Mouse (Mus musculus) forebrain, embryonic 14.5 days (tissue): ENCODE measurements around the gene Olfr292. TPM values are rescaled to one million over a fixed set of nuclear protein-coding genes. Genes with fewer than 3 reads are reported as not detected.

Source experiments
- ATAC-seq: fragments of 200-750 bp; cut with Nextera tagmentation; 2 replicates; pipeline ENCODE4 v1.8.0; 2017; ENCODE audit warnings: mild to moderate bottlenecking, moderate library complexity
- DNase-seq: peaks from one replicate; pipeline ENCODE4 v3.0.0-alpha.2; 2015; ENCODE audit warnings: low spot score
- H3K27ac ChIP-seq: fragments of 300-500 bp; sonication (generic); 2 replicates; pipeline ENCODE4 v1.5.1; 2014; ENCODE audit warnings: low read depth, mild to moderate bottlenecking, control low read depth, low read length, moderate library complexity
- H3K27me3 ChIP-seq: fragments of 300-500 bp; sonication (generic); replicated peaks from 2 replicates; pipeline ENCODE4 v1.6.1; 2014; ENCODE audit warnings: low read length, control low read depth, mixed read lengths; ENCODE audit not compliant: control insufficient read depth, insufficient read depth
- H3K36me3 ChIP-seq: fragments of 300-500 bp; sonication (generic); 2 replicates; pipeline ENCODE4 v1.6.1; 2014; ENCODE audit warnings: low read length, control low read depth; ENCODE audit not compliant: control insufficient read depth, insufficient read depth
- H3K4me1 ChIP-seq: fragments of 300-500 bp; sonication (generic); 2 replicates; pipeline ENCODE4 v1.6.1; 2014; ENCODE audit warnings: antibody characterized with exemption, low read length, control low read depth; ENCODE audit not compliant: control insufficient read depth, insufficient read depth
- H3K4me2 ChIP-seq: fragments of 300-500 bp; sonication (generic); 2 replicates; pipeline ENCODE4 v1.6.1; 2014; ENCODE audit warnings: mild to moderate bottlenecking, control low read depth, low read length
- H3K4me3 ChIP-seq: fragments of 300-500 bp; sonication (generic); 2 replicates; pipeline ENCODE4 v1.5.1; 2014; ENCODE audit warnings: low read depth, low read length, control low read depth
- H3K9ac ChIP-seq: fragments of 300-500 bp; sonication (generic); 2 replicates; pipeline ENCODE4 v1.6.1; 2014; ENCODE audit warnings: mild to moderate bottlenecking, low read length, control low read depth, moderate library complexity
- H3K9me3 ChIP-seq: fragments of 300-500 bp; sonication (generic); replicated peaks from 2 replicates; pipeline ENCODE4 v1.6.1; 2016; ENCODE audit warnings: low read length, control low read depth, mixed read lengths; ENCODE audit not compliant: control insufficient read depth
- WGBS: fragments of 180-500 bp; shearing (Covaris S2); extraction: QIAGEN DNeasy Blood & Tissue Kit; methylation state at CpG from one replicate; pipeline ENCODE4 v1.1.7; 2014; 5-methylcytosine and 5-hydroxymethylcytosine counted together
- polyA plus RNA-seq: library from polyadenylated mRNA; unstranded; fragments of >200 nt; fragmentation: Nextera tagmentation; extraction: Ambion mirVana; gene quantifications from 2 replicates; pipeline ENCODE4 v1.2.1, GENCODE M21; 2014

The Olfr292 gene
- polyA plus RNA-seq, result not detected in 2 replicates

DNA sequence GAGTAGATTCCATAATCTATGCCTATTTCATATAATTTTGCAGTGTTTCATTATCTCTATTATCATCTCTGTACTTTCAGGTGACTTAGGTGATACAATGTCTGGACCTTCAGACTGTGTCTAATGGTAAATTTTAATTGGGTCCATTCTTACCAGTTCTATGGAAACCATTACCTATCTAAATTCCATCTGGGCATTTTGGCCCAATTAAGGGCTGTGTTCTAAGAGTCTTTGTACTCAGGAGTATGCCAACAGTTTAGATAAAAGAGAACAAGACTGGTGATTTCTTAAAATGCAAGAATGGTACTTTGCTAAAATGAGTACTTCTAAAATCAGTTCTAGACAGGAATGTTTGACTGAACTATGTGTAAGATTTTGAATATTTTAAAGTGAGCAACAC lies at the start of gene Olfr292:
Olfr292 (plus strand) TSS at position 301 of the 400 bp plus-strand sequence.
- Histone ChIP-seq H3K9me3 (no peaks in the 10 kb centered on the region), H3K27me3 (no peaks in the 10 kb centered on the region), H3K4me2 (no peak within 1 kb of the TSS), H3K9ac (no peak within 1 kb of the TSS), H3K4me1 (no peaks in the 10 kb centered on the region), H3K27ac (no peak within 1 kb of the TSS), H3K4me3 (no peak within 1 kb of the TSS), H3K36me3 (no peaks in the 10 kb centered on the region)
- no peak for ATAC-seq
- DNase-seq, result no peak

DNA sequence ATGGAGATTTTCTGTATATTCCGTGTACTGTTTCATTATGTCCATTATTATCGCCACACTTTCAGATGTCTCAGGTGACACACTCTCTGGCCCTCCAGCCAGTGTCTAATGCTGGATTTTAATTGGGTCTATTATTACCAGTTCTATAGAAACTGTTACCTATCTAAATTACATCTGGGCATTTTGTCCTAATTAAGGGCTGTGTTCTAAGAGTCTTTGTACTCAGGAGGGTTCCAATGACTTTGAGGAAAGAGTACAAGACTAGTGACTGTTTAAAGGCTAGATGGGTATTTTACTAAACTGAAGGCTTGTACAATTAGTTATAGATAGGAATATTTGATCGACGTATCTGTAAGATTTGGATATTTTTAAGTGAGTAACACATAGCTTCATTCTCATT lies 39.4 kb upstream of the Olfr292 start, which contains the start of gene Olfr293:
Olfr293 (plus strand) TSS at position 301 of the 400 bp plus-strand sequence.
- ATAC-seq, result no peak
- Histone ChIP-seq H3K36me3 (no peaks in the 10 kb centered on the region), H3K27me3 (no peaks in the 10 kb centered on the region), H3K4me2 (no peak within 1 kb of the TSS), H3K9me3 (no peaks in the 10 kb centered on the region), H3K4me1 (no peaks in the 10 kb centered on the region), H3K27ac (no peak within 1 kb of the TSS), H3K9ac (no peak within 1 kb of the TSS), H3K4me3 (no peak within 1 kb of the TSS)
- WGBS, result 86% methylated on average over 4 of the region's 4 CpGs
- DNase-seq, result no peak

DNA sequence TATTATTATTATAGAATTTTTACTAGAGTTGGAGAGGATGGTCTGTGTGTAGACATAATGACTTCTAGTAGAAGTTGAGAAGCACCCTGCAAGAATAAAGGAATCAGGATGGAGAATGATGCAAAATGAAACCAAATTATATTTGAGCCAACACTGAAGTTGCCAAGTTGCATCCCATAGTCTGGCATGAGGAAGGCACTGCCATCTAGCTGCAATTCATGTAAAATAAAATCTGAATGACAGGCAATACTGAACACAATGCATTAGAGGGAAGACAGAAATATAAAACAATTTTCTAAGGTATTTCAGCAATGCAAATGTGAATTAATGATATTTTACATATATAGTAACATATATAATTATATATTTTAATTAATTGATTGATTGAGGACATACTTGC lies 36.9 kb downstream of the Olfr292 start:
- Histone ChIP-seq H3K9ac (no peak overlapping the region), H3K27me3 (no peaks in the 10 kb centered on the region), H3K27ac (no peak overlapping the region), H3K9me3 (no peaks in the 10 kb centered on the region), H3K4me1 (no peaks in the 10 kb centered on the region), H3K36me3 (no peaks in the 10 kb centered on the region), H3K4me2 (no peak overlapping the region), H3K4me3 (no peak overlapping the region)
- DNase-seq, result peak; percentile 26
- ATAC-seq, result no peak

Other genes with a start within 250 kb of the Olfr292 start
- not detected in 2 replicates for gene Olfr299, start 228.4 kb upstream of the Olfr292 start, polyA plus RNA-seq
- not detected in 2 replicates for gene Olfr298, start 195.8 kb upstream of the Olfr292 start, polyA plus RNA-seq
- not detected in 2 replicates for gene Olfr297, start 168.4 kb upstream of the Olfr292 start, polyA plus RNA-seq
- gene Olfr295, start 104.5 kb upstream of the Olfr292 start, polyA plus RNA-seq, result not detected in 2 replicates
- not detected in 2 replicates for gene Olfr294, start 71.7 kb upstream of the Olfr292 start, polyA plus RNA-seq
- gene Olfr293, start 39.3 kb upstream of the Olfr292 start, polyA plus RNA-seq, result not detected in 2 replicates
- gene Folh1, start 87.6 kb downstream of the Olfr292 start, polyA plus RNA-seq, result 0.29 and 0.33 TPM in 2 replicates
- gene Vmn2r77, start 106.7 kb downstream of the Olfr292 start, polyA plus RNA-seq, result not detected in 2 replicates
- not detected in 2 replicates for gene Vmn2r78, start 226.8 kb downstream of the Olfr292 start, polyA plus RNA-seq